Mouse (Mus musculus) central nervous system, embryonic 11.5 days (tissue): Measurements from ENCODE around the gene Uvrag. TPM values are rescaled to one million over a fixed set of nuclear protein-coding genes. Genes with fewer than 3 reads are reported as not detected.

Experiments
- polyA plus RNA-seq: library from polyadenylated mRNA; depleted of rRNA; stranded (reverse); fragments of >200 nt; gene quantifications from 2 replicates; pipeline ENCODE4 v1.2.3, GENCODE M21; 2012; rRNA removed

The Uvrag gene
- polyA plus RNA-seq, result 8.5 and 9.6 TPM in 2 replicates

DNA sequence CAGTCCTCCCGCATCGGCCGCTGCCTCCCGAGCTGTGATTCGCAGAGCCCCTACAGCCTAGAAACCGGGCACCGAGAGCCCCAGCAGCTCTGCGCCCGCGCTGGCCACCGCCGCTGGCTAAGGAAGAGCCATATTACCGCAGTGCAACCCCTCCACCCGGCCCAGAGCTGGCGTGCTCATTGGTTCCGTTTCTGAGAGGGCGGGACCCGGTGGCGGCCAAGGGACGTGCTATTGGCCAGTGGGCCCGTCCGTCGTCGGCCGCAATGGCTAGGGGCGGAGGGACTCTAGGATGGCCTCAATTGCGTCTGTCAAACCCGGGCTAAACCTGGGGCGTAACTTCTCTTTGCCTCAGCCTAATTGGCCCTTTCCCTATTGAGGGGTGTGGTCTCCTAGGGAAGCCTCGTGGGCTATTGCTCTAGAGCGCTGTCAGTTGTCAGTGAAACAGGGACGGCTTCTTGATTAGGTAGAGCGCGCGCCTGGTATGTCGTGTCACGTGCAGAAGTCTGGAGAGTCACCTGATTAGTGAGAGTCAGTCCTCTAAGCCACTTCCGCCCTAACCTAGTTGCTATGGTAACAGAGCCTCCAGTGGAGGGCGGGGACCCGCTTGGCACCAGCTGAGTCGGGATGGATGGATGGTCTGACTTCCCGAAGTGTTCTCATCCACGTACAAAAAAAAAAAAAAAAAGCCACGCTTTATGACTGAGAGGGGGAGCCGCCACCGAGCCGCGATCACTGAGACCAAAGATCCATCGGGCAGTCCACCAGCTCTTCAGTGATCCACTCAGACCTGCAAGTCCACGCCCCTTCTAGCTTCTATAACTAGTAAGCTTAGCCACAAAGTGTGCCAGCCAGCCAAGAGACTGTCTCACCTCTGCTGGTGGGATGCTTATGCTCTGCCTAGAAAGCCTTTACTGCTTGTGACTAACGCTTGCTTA lies at the start of gene Uvrag:
Gene Uvrag, minus strand, starts transcription at position 158 of the 935 bp plus-strand sequence.

DNA sequence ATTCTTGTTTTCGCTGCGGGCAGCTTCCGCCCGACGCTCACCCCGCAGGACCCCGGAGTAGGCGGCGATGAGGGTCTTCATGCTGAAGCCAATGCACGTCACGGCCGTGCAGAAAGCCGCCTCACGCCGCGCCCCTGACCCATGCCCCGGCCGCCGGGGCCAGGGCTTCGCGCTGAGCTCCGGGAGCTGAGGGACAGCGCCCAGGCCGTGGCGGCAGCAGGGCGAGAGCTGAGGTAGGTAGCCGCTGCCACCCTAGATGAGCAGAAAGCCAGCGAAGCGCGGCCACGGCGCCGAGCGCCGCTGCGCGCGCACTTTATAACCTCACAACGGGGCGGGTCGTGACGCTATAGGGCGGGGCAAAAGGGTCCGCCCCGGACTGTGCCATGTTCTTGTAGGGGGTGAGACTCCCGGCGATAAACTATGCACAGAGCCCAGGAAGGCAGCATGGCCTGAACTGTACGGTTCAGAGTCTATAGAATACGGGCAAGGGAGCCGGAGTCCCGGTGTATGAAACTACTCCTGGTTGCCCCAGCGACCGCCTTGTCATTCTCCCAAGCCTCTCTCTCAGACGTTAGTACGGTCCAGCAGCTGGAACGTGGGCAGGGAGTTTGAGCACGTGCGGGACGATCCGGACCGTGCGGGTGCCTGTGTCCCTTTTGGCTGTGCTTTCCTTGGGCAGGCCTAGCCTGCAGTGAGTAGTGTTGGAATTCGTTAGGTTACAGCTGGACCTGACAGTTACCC lies 41.7 kb upstream of the Uvrag start, which contains the start of gene Dgat2:
Gene Dgat2, minus strand, starts transcription at position 288 of the 741 bp plus-strand sequence.

Other genes starting within 250 kb of the Uvrag start
- gene Dgat2, start 41.6 kb upstream of the Uvrag start, polyA plus RNA-seq, result 6.6 and 8.2 TPM in 2 replicates
- 3.7 and 5.2 TPM in 2 replicates for gene Mogat2, start 97.5 kb upstream of the Uvrag start, polyA plus RNA-seq
- 35.1 and 46.6 TPM in 2 replicates for gene Map6, start 126.3 kb upstream of the Uvrag start, polyA plus RNA-seq
- gene Serpinh1, start 212.1 kb upstream of the Uvrag start, polyA plus RNA-seq, result 323 and 538 TPM in 2 replicates
- gene Gdpd5, start 240.3 kb upstream of the Uvrag start, polyA plus RNA-seq, result 14.5 and 23.2 TPM in 2 replicates